Mouse (Mus musculus): Measurements from ENCODE around the gene Mospd3.

Gene Mospd3

DNA sequence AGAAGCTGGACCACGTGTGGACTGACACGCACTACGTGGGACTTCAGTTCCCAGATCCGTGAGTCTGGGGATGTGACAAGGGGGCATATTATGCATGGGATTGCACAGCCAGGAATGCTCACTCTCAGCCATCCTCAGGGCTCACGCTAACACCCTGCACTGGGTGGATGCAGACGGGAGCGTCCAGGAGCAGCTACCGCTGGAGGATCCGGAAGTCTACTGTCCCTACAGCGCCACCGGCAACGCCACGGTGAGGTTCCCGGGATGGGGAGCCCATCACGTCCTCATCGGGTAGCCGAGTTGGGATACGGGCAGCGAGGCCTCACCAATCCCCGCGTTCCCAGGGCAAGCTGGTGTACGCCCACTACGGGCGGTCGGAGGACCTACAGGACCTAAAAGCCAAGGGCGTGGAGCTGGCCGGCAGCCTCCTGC lies 26.4 kb downstream of the Mospd3 start:
- peak; percentile 35 for DNase-seq (ENCODE audit: low spot score)

DNA sequence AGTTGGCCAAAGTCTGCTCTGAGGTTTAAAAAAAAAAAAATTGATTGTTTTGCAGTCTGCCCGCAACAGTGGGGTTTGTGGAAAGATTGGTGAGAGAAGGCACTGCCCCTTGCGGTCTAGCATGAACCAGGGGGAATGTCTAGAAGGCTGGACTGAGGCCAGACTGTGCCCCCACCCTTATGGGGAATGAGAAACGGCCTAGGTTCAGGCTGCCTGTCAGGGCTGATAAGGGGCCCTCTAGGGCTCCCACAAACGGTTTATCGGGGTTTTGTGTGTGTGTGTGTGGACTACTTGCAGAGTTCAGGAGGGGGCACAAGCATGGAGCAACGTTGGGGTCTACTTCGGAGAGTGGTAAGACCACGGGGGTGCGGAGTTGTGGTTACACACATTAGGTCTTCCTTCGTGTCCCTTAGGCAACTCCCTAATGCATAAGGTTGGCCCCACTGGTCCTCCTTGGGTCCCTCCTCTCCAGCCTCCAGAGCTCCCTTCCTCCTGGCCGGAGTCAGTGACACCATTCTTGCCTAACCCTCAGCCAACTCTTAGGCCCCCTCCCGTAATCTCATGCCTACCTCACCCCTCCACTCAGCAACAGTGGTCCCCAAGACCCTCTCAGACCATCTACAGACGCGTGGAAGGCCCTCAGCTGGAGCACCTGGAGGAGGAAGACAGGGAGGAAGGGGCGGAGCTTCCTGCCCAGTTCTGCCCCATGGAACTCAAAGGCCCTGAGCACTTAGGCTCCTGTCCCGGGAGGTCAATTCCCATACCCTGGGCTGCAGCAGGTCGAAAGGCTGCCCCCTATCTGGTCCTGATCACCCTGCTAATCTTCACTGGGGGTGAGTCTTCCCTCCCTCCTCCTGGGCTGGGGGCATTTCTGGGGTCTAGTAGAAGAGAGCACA lies 29.9 kb downstream of the Mospd3 start:
- no peak for DNase-seq (ENCODE audit: low spot score)

DNA sequence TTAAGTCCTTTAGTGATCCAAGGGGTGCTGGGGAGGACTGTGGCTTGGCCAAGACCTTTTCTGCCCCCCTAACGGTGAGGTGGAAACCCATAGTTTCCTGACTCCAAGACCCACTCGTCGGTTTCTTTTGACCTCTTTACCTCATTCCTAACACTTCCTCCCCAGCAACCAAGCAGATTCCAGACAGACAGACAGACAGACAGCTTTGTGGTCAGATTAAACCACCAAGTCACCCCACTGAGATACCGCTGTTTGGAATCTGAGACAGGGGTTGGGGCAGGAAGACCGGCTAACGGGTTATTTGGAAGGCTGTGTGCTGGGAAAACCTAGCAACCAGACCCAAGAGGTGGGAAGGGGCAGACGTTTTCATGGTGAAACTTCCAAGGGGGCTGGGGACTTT lies 30.7 kb downstream of the Mospd3 start:
- DNase-seq (ENCODE audit: low spot score) = no peak

DNA sequence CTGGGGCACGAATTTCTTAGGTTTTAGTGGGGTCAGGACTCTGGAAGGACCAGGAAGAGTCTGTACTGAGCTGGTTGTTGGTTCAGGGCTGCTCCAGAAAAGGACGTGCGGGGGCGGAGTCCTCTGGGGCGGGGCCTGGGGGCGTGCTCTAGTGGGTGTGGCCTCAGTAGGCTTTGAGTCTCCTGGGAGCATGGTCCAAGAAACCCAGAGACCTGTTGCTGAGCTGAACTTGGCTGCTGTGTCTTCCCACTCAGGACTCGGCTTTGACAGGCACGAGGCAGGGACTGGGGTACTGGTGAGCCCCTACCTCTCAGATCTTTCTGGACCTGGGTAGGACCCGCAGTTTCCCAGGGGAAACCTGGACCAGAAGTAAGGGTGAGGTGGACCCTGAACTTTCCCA lies 31.2 kb downstream of the Mospd3 start, which contains the start of gene Tfr2:
TSS of gene Tfr2 (plus strand) at position 176 of the 400 bp plus-strand sequence.
- peak; percentile 57 for DNase-seq (ENCODE audit: low spot score)

DNA sequence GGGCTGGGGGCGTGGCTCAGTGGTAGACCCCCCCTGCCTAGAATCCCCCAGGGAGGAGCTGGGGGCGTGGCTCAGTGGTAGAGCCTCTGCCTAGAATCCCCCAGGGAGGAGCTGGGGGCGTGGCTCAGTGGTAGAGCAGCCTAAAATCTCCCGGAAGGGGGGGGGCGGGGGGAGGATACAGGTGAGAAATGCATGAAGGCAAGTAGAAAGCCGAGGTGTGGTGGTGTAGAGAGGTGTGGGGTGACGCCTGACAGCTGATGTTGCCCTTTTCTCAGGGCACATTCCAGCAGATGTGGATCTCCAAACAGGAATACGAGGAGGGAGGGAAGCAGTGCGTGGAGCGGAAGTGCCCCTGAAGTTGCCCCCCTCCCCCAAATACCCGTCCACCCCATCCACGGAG lies 31.8 kb downstream of the Mospd3 start:
- DNase-seq (ENCODE audit: low spot score) = no peak

DNA sequence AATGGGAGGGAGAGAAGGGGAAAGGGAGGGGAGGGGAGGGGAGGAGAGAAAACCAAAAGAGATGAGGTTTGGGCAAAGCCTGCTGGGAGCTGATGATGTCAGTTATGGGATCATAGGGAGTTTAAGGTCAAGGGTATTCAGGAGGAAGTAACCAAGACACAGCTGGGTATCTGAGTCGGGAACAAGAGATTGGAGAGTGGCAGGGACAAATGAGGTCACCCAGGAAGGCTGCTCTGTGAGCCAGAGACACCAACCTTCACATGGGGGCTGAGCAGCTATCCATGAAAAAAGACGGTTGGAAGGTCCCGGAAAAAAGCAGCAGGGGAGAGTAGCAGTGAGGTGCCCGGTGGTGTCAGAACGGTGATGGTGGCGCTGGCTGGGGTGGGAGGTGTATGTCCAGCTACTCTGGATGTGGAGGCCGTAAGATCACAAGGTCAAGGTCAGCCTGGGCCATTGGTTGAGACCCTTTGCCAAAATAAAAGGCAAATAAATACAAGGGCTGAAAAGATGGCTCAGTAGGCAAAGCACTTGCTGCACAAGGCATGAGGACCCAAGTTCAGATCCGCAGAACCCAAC lies 32.5 kb downstream of the Mospd3 start:
- DNase-seq (ENCODE audit: low spot score) = no peak

DNA sequence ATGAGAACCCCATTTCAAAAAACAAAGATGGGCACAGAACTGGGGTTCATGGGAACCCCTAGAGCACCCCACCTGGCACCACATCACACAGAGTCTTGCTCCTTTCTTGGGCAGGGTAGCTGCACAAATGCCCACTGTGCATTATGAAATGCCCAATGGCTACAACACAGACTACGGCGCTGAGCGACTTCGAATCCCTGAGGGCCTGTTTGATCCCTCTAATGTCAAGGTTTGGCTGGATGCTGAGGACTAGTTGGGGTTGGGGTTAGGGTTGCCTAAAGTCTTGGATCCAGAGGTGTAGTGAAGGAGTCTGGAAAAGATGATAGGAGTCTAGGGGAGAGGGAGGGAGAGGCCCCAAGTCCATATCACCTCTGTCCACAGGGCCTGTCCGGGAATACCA lies 34.4 kb downstream of the Mospd3 start:
- no peak for DNase-seq (ENCODE audit: low spot score)

DNA sequence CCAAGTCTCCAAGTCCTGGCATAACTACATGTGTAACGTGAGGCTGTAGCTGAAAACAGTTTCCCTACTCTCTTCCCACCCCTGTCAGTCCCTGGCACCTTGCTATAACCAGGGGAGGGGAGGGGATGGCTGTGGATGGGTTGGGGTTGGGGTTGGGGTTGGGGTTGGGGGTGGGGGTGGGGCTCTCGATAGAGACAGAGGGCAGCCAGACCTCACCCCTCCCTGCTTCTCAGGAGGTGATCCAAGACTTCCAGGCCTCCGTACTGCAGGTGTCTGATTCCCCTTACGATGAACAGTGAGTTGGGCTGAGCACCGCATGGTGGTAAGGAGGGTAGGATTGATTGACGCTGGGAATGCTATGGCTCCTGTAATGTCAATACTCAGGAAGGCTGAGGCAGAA lies 35.1 kb downstream of the Mospd3 start:
- no peak for DNase-seq (ENCODE audit: low spot score)

DNA sequence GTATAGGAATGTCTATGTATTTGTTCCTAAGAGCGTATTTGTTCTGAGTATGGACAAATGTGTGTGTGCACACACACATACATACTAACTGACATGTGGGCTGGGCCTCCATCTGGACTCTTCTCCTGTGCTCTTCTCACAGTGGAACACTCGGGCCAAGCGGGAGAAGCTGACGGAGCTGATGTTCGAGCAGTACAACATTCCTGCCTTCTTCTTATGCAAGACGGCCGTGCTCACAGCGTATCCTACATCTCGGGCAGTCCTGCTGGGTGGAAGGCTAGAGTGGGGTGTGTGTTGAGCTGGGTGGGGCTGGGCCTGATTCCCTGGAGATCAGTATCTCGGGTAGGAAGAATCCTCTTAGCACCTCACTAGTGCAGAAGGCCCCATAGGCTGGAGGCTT lies 37.9 kb downstream of the Mospd3 start:
- no peak for DNase-seq (ENCODE audit: low spot score)

DNA sequence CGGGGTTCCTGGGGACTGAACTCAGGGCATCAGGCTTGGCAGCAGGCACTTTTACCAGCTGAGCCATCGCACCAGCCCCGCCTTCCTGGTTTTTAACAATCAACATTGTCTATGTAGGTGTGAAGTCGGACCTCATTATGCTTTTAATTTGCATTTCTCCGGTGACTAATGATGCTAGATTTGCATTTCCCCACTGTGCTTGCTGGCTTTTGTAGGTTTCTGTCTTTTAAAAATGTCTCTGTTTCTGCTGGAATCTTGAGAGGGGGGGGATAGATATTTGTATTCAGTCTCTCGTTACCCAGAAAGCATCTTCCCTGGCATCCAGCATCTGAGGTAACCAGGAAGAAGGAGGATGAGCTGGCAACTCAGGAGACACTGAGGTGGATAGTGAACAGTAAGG lies 39.3 kb downstream of the Mospd3 start:
- no peak for DNase-seq (ENCODE audit: low spot score)

DNA sequence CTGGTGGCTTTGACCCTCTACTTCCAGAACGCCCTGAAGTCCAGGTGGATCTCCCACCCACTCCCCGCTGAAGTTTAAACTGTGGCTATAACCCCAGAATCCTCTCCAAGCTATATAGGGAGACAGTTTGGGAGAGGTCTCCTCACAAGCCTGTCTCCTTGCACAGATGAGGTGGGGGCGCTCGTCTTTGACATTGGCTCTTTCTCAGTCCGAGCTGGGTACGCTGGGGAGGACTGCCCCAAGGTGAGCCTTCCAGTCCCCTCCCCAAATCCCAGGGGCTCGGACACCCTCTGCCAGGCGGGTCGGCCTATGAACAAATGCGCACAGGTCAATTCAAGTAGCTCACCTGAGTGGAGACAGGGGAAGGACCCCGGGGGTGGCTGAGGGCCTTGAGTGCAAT lies 47.0 kb downstream of the Mospd3 start:
- DNase-seq (ENCODE audit: low spot score) = no peak

DNA sequence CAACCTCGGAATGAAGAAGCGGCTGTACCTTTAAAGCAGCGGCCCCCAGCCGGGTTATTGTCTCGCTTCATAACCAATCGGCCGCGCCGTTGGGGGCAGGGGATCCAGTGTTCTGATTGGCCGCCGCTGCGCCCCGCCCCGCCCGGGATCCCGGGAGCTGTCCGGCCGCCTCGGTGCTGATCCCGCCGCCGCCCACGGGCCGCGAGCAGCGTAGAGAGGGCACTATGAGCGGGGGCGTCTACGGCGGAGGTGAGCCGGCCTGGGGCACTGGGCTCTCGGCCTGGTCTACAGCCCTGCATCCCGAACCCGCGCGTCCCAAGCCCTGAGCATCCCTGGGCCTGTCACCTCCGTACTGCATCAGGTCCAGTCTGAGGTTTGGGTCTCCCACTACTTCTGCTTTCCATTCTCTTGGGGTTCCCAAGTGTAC lies 47.4 kb downstream of the Mospd3 start, which contains the start of gene Actl6b:
TSS of gene Actl6b (plus strand) at position 107 of the 427 bp plus-strand sequence.
- DNase-seq (ENCODE audit: low spot score) = peak; percentile 29

DNA sequence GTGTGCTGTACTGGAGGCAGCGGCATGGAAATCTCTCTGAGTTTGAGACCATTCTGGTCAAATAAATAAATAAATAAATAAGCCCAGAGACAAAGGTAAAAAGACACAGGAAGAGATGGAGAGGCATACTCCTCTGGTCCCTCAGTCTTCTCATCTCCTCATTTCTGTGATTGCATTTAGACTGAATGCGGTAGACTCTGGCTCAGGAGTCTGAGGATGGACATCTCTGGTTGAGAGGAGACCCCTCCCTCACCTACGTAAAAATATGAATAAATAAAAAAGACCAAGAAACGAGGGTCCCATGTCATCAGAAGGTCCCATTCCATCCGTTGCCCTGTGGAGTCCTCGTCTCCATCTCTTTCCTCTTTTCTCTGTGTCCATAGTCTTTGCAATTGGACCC lies 47.9 kb downstream of the Mospd3 start:
- no peak for DNase-seq (ENCODE audit: low spot score)

DNA sequence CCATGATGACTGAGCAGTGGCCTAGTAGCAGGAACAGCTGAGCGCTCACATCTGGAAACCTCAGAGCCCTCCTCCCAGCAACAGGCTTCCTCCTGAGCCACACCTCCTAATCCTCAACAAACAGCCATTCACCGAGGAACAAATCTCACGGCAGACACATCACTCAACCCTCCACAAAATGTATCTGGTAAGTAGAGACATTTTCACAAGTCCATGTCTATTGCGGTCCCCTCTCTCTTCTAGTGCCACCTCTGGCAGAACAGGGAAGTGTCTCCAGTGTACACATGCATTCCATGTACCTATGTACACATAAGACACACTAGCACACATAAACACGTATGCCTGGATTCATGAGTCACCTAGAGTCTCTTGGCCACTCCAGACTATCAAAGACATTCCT lies 49.7 kb downstream of the Mospd3 start:
- no peak for DNase-seq (ENCODE audit: low spot score)

DNA sequence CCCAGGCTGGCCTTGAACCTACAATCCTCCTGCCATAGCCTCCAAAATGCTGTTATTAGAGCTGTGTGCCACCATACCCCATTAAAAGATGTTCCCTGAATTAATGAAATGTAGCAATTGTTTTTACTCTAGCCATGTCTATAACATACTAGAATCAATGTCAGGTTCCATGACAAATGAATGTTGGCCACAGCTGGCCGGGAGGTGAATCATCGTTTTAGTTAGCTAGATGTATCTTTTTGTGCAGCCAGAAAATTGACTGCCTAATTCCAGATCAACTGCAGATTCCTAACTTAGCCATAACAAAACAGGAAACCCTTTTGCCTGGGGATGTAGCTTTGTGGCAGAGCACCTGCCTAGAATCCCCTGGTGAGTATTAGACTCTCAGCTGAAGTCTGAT lies 51.0 kb downstream of the Mospd3 start:
- DNase-seq (ENCODE audit: low spot score) = no peak
